Mouse (Mus musculus): ENCODE data around the gene Pdss2. TPM values are rescaled to one million over a fixed set of nuclear protein-coding genes. Genes with fewer than 3 reads are reported as not detected.

The Pdss2 gene
- polyA plus RNA-seq, 1 experiment from 2014 or later: 18.0 TPM

DNA sequence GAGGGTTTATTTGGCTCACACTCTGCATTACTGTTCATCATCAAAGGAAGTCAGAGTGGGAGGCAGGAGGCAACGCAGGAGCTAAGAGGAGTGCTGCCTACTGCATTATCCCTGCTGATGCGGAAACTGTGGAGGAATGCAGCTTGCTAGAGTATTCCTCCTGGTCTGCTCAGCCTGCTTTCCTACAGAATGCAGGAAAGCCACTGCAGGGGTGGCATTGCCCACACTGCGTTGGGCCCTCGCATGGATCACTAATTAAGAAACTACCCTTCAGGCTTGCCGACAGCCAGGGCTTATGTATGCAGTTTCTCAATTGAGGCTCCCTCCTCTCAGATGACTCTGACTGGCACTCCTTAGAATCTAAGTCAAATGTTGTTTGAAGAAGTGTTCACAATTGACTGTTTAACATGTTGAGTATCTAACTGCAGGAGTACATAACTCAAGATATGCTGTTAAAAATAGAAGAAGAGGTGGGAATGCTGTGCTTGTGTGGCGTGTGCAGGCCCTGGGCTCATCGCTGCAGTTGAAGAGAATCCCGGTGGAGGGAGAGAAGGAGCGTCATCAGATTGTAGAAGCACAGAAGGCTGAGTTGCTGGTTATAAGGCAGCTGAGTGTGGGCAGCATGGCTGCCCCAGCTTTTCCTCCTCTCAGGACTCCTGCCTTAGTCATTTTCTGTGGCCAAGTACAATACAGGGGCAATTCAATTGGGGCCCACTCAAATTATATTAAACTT lies 101.3 kb downstream of the Pdss2 start:
- no peak overlapping the region for H3K4me3 ChIP-seq (ENCODE audit: low read length)
- 68% methylated on average over 9 of the region's 9 CpGs for WGBS
- no peak for ATAC-seq (ENCODE audit: low FRiP score, low TSS enrichment)
- no peaks in the 10 kb centered on the region for H3K27me3 ChIP-seq (ENCODE audit: insufficient read depth, low read length)
- no peaks in the 10 kb centered on the region for H3K9me3 ChIP-seq (ENCODE audit: low read length)
- H3K4me2 ChIP-seq (replicated peaks; ENCODE audit: low read depth, low read length): no peak overlapping the region
- H3K36me3 ChIP-seq (ENCODE audit: insufficient read depth, low read length): no peaks in the 10 kb centered on the region
- peaks cover 5% of the 10 kb centered on the region; the same call in 1 of the 2 replicates for H3K4me1 ChIP-seq (ENCODE audit: insufficient read depth, low read length)
- no peak overlapping the region for H3K9ac ChIP-seq (replicated peaks; ENCODE audit: low read length)
- no peak overlapping the region for H3K27ac ChIP-seq (ENCODE audit: low read length)

GRCm38 (mm10) chr10:43323386-43323785 lies 102.1 kb downstream of the Pdss2 start:
- no peak overlapping the region for H3K4me3 ChIP-seq (ENCODE audit: low read length)
- no peaks in the 10 kb centered on the region for H3K36me3 ChIP-seq (ENCODE audit: insufficient read depth, low read length)
- H3K27me3 ChIP-seq (ENCODE audit: insufficient read depth, low read length): no peaks in the 10 kb centered on the region
- 78% methylated on average over 8 of the region's 8 CpGs for WGBS
- ATAC-seq (ENCODE audit: low FRiP score, low TSS enrichment): no peak
- H3K27ac ChIP-seq (ENCODE audit: low read length): no peak overlapping the region
- peaks cover 5% of the 10 kb centered on the region; the same call in 1 of the 2 replicates for H3K4me1 ChIP-seq (ENCODE audit: insufficient read depth, low read length)
- no peak overlapping the region for H3K9ac ChIP-seq (replicated peaks; ENCODE audit: low read length)
- no peaks in the 10 kb centered on the region for H3K9me3 ChIP-seq (ENCODE audit: low read length)
- no peak overlapping the region for H3K4me2 ChIP-seq (replicated peaks; ENCODE audit: low read depth, low read length)

- Histone ChIP-seq H3K36me3 (ENCODE audit: insufficient read depth, low read length) (no peaks in the 10 kb centered on the region), H3K9ac (replicated peaks; ENCODE audit: low read length) (no peak overlapping the region), H3K27me3 (ENCODE audit: insufficient read depth, low read length) (no peaks in the 10 kb centered on the region), H3K4me2 (replicated peaks; ENCODE audit: low read depth, low read length) (no peak overlapping the region), H3K4me1 (ENCODE audit: insufficient read depth, low read length) (peaks cover 17% of the 10 kb centered on the region), H3K27ac (ENCODE audit: low read length) (no peak overlapping the region), H3K4me3 (ENCODE audit: low read length) (no peak overlapping the region), H3K9me3 (ENCODE audit: low read length) (no peaks in the 10 kb centered on the region)
- 97% methylated on average over 5 of the region's 5 CpGs for WGBS
- no peak for ATAC-seq (ENCODE audit: low FRiP score, low TSS enrichment)
Observed at GRCm38 (mm10) chr10:43329813-43330212, 108.5 kb downstream of the Pdss2 start.

DNA sequence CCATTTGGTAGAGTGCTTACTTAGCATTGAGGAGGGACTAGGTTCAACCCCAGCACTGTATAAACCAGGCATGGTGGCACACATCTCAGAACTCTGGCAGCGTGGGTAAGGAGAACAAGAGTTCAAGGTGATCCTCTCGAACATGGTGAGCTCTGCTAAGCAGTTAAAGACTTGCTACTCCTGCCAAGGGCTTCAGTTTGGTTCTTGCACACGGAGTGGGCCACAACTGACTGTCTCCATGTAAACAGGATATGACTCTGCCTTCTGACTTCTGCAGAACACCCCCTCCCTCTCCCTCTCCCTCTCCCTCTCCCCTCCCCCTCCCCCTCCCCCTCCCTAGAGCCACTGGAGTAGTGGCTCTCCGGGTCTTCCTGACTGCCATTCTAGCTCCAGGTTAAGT lies 109.4 kb downstream of the Pdss2 start:
- H3K4me1 ChIP-seq (ENCODE audit: insufficient read depth, low read length): peaks cover 17% of the 10 kb centered on the region
- H3K27me3 ChIP-seq (ENCODE audit: insufficient read depth, low read length): no peaks in the 10 kb centered on the region
- no peak overlapping the region for H3K9ac ChIP-seq (replicated peaks; ENCODE audit: low read length)
- no peaks in the 10 kb centered on the region for H3K36me3 ChIP-seq (ENCODE audit: insufficient read depth, low read length)
- H3K4me2 ChIP-seq (replicated peaks; ENCODE audit: low read depth, low read length): no peak overlapping the region
- WGBS: 49% methylated on average over 4 of the region's 4 CpGs
- no peaks in the 10 kb centered on the region for H3K9me3 ChIP-seq (ENCODE audit: low read length)
- no peak overlapping the region for H3K27ac ChIP-seq (ENCODE audit: low read length)
- H3K4me3 ChIP-seq (ENCODE audit: low read length): no peak overlapping the region
- no peak for ATAC-seq (ENCODE audit: low FRiP score, low TSS enrichment)

GRCm38 (mm10) chr10:43331931-43332701 lies 110.8 kb downstream of the Pdss2 start:
- ATAC-seq (ENCODE audit: low FRiP score, low TSS enrichment): peak; percentile 94

DNA sequence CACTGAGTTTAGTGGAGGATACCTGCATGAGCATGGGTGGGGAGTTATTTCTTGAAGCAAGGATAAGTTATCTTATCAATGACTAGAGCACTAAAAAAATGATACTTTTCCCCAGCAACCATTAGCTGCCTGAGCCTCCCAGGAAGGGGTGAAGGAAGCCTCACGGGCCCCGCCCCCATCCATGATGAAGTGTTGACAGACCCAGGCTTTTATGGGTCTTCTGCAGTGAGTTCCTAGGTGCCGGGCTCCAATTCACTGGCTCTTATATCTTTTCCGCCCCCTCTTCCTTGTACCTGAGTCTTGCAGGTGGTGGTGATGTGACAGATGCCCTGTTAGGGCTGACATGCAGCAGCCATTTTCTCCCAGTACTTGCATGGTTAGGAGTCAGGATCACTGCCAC lies 114.6 kb downstream of the Pdss2 start:
- no peaks in the 10 kb centered on the region for H3K27me3 ChIP-seq (ENCODE audit: insufficient read depth, low read length)
- no peak overlapping the region for H3K27ac ChIP-seq (ENCODE audit: low read length)
- H3K36me3 ChIP-seq (ENCODE audit: insufficient read depth, low read length): no peaks in the 10 kb centered on the region
- ATAC-seq (ENCODE audit: low FRiP score, low TSS enrichment): no peak
- peaks cover 17% of the 10 kb centered on the region for H3K4me1 ChIP-seq (ENCODE audit: insufficient read depth, low read length)
- no peak overlapping the region for H3K4me3 ChIP-seq (ENCODE audit: low read length)
- 70% methylated on average over 4 of the region's 4 CpGs for WGBS
- H3K9ac ChIP-seq (replicated peaks; ENCODE audit: low read length): no peak overlapping the region
- H3K9me3 ChIP-seq (ENCODE audit: low read length): no peaks in the 10 kb centered on the region
- H3K4me2 ChIP-seq (replicated peaks; ENCODE audit: low read depth, low read length): no peak overlapping the region

More at GRCm38 (mm10) chr10:43331931-43332701, 110.8 kb downstream of the Pdss2 start:
- no peak overlapping the region for H3K9ac ChIP-seq (replicated peaks; ENCODE audit: low read length)
- no peaks in the 10 kb centered on the region for H3K9me3 ChIP-seq (ENCODE audit: low read length)
- no peaks in the 10 kb centered on the region for H3K27me3 ChIP-seq (ENCODE audit: insufficient read depth, low read length)
- H3K4me2 ChIP-seq (replicated peaks; ENCODE audit: low read depth, low read length): no peak overlapping the region
- peaks cover 17% of the 10 kb centered on the region for H3K4me1 ChIP-seq (ENCODE audit: insufficient read depth, low read length)
- WGBS: 17% methylated on average over 15 of the region's 15 CpGs
- no peak overlapping the region for H3K4me3 ChIP-seq (ENCODE audit: low read length)
- no peaks in the 10 kb centered on the region for H3K36me3 ChIP-seq (ENCODE audit: insufficient read depth, low read length)
- H3K27ac ChIP-seq (ENCODE audit: low read length): no peak overlapping the region

DNA sequence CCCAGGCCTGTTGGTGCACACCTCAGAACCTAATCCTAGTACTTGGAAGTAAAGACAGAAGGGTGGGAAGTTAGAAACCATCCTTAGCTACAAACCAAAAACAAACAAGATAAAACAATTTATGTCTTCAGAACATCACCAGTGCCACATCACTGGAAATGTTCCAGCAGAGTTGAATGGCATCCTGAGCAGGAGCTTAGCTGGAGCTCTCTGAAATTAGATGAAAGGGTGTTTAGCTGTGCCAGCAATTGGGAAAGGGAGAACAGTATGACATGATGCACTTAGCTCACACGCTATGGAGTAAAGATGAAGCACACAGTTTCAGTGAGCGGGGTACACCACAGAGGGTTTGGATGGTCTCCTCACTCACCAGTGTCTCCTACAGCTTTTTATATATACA lies 115.8 kb downstream of the Pdss2 start:
- Histone ChIP-seq H3K4me1 (ENCODE audit: insufficient read depth, low read length) (peaks cover 9% of the 10 kb centered on the region), H3K4me2 (replicated peaks; ENCODE audit: low read depth, low read length) (no peak overlapping the region), H3K27me3 (ENCODE audit: insufficient read depth, low read length) (no peaks in the 10 kb centered on the region), H3K4me3 (ENCODE audit: low read length) (no peak overlapping the region), H3K9me3 (ENCODE audit: low read length) (no peaks in the 10 kb centered on the region), H3K9ac (replicated peaks; ENCODE audit: low read length) (no peak overlapping the region), H3K36me3 (ENCODE audit: insufficient read depth, low read length) (no peaks in the 10 kb centered on the region), H3K27ac (ENCODE audit: low read length) (no peak overlapping the region)
- WGBS: 90% methylated on average over 2 of the region's 2 CpGs
- ATAC-seq (ENCODE audit: low FRiP score, low TSS enrichment): no peak

DNA sequence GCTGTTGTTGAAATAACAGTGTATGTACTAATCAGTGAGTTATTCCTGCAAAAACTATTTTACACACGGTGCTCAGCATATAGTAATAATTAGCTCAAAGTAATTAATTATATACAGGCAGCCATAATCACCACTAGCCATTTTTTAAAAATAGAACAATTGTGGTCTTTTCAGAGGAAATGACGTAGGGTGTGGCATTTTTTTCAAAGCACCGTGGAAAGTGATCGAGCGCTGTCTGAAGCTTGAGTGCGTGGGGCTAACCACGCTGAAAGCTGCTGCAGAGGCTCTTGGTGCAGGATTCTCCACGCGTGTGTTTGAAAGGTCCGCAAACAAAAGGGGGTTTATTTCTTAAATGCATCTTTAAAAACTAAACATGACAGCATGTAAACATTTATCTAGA lies 118.5 kb downstream of the Pdss2 start:
- Histone ChIP-seq H3K4me1 (ENCODE audit: insufficient read depth, low read length) (no peaks in the 10 kb centered on the region), H3K27ac (ENCODE audit: low read length) (no peak overlapping the region), H3K9ac (replicated peaks; ENCODE audit: low read length) (no peak overlapping the region), H3K4me2 (replicated peaks; ENCODE audit: low read depth, low read length) (no peak overlapping the region), H3K27me3 (ENCODE audit: insufficient read depth, low read length) (no peaks in the 10 kb centered on the region), H3K36me3 (ENCODE audit: insufficient read depth, low read length) (no peaks in the 10 kb centered on the region), H3K4me3 (ENCODE audit: low read length) (no peak overlapping the region), H3K9me3 (ENCODE audit: low read length) (no peaks in the 10 kb centered on the region)
- 73% methylated on average over 10 of the region's 10 CpGs for WGBS
- ATAC-seq (ENCODE audit: low FRiP score, low TSS enrichment): no peak

DNA sequence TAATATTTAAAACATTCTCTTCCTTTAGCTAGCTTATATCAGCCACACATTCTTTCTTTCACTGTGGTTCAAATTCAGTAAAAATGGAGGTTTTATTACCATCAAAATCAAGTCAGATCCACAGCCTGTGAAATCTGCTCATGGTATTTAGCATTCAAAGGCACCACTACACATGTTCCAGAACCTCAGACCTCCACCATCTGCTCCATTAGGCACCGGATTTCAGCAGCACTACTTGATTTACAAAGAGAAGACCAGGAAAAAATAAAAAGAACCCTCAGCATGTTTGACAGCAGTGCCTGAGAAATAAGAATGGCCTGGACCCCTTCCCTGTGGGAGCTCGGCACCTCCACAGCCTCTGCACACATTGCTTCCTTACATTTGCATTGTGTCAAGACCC lies 128.4 kb downstream of the Pdss2 start:
- Histone ChIP-seq H3K4me2 (replicated peaks; ENCODE audit: low read depth, low read length) (no peak overlapping the region), H3K9me3 (ENCODE audit: low read length) (no peaks in the 10 kb centered on the region), H3K4me1 (ENCODE audit: insufficient read depth, low read length) (no peaks in the 10 kb centered on the region), H3K27me3 (ENCODE audit: insufficient read depth, low read length) (no peaks in the 10 kb centered on the region), H3K36me3 (ENCODE audit: insufficient read depth, low read length) (no peaks in the 10 kb centered on the region), H3K9ac (replicated peaks; ENCODE audit: low read length) (no peak overlapping the region), H3K4me3 (ENCODE audit: low read length) (no peak overlapping the region), H3K27ac (ENCODE audit: low read length) (no peak overlapping the region)
- WGBS: 82% methylated on average over 2 of the region's 2 CpGs
- no peak for ATAC-seq (ENCODE audit: low FRiP score, low TSS enrichment)

DNA sequence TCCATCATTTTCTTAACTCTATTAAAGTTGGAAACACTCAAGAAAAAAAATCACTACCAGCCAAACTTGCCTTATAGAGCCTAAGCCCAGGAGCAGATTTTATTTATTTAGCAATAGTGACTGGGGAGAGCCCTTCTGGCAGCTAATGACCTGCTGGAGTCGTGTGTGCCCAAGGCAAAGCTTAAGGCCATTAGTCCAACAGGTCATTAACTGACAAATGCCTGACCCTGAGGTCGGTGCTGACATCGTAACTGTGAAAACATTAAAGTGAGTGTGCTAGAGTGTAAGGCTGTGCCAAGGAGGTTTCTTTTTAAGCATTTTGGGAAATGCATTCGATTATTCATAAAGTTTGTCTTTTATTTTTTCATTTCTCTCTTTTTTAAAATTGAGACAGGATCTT lies 136.6 kb downstream of the Pdss2 start:
- H3K4me1 ChIP-seq (ENCODE audit: insufficient read depth, low read length): no peaks in the 10 kb centered on the region
- H3K9me3 ChIP-seq (ENCODE audit: low read length): no peaks in the 10 kb centered on the region
- H3K4me2 ChIP-seq (replicated peaks; ENCODE audit: low read depth, low read length): no peak overlapping the region
- H3K4me3 ChIP-seq (ENCODE audit: low read length): no peak overlapping the region
- no peaks in the 10 kb centered on the region for H3K36me3 ChIP-seq (ENCODE audit: insufficient read depth, low read length)
- no peak overlapping the region for H3K27ac ChIP-seq (ENCODE audit: low read length)
- no peaks in the 10 kb centered on the region for H3K27me3 ChIP-seq (ENCODE audit: insufficient read depth, low read length)
- no peak for ATAC-seq (ENCODE audit: low FRiP score, low TSS enrichment)
- no peak overlapping the region for H3K9ac ChIP-seq (replicated peaks; ENCODE audit: low read length)
- WGBS: 32% methylated on average over 4 of the region's 4 CpGs

All from kidney, embryonic 16.5 days (tissue).